Mouse (Mus musculus) CH12.LX (cell line): ENCODE data around the gene Rex1bd. TPM values are rescaled to one million over a fixed set of nuclear protein-coding genes. Genes with fewer than 3 reads are reported as not detected.

Experiments
- DNase-seq: peaks from one replicate; pipeline ENCODE4 v3.0.0-alpha.2; 2013; ENCODE audit errors: extremely low read depth
- H3K27ac ChIP-seq: 2 replicates; pipeline ENCODE4 v1.5.1; 2012; ENCODE audit warnings: low read depth, mild to moderate bottlenecking, control low read depth, moderate library complexity; ENCODE audit not compliant: insufficient read depth
- H3K27me3 ChIP-seq: replicated peaks from 2 replicates; pipeline ENCODE3; 2012; ENCODE audit warnings: inconsistent platforms
- H3K36me3 ChIP-seq, 2 experiments: replicated peaks in 1 of 2; 2 replicates each; pipeline versions ENCODE3 to v1.6.1; 2012; ENCODE audit warnings: inconsistent platforms in 1 of 2, low read length in 1 of 2, mild to moderate bottlenecking in 1 of 2, mixed read lengths in 1 of 2, moderate library complexity in 1 of 2; ENCODE audit not compliant: control insufficient read depth in 1 of 2, insufficient read depth in 1 of 2
- H3K4me1 ChIP-seq, 2 experiments: 2 replicates each; pipeline ENCODE4 v1.6.1; 2012; ENCODE audit warnings: inconsistent platforms in 1 of 2, moderate library complexity in 1 of 2; ENCODE audit not compliant: insufficient read depth in 2 of 2, control insufficient read depth in 1 of 2
- H3K4me2 ChIP-seq: 2 replicates; pipeline ENCODE4 v1.6.1; 2012; ENCODE audit warnings: low read depth, mild to moderate bottlenecking, control low read depth; ENCODE audit not compliant: poor library complexity, insufficient read depth, severe bottlenecking
- H3K4me3 ChIP-seq, 3 experiments: fragments of 150-350 bp in 1 of 3; sonication (generic) in 1 of 3; replicated peaks in 1 of 3; 2 replicates each; pipeline versions ENCODE3 to v1.5.1; 2011 to 2012; ENCODE audit warnings: low read depth in 2 of 3, low read length in 2 of 3, mild to moderate bottlenecking in 2 of 3, moderate library complexity in 2 of 3, control low read depth in 1 of 3, improper control_type of control experiment in 1 of 3, inconsistent platforms in 1 of 3, mixed read lengths in 1 of 3; ENCODE audit not compliant: poor library complexity in 1 of 3
- H3K79me2 ChIP-seq: replicated peaks from 2 replicates; pipeline ENCODE4 v1.6.1; 2012; ENCODE audit warnings: mild to moderate bottlenecking, moderate library complexity; ENCODE audit not compliant: control insufficient read depth, poor library complexity, insufficient read depth, severe bottlenecking; ENCODE audit errors: extremely low read depth
- H3K9ac ChIP-seq: 2 replicates; pipeline ENCODE4 v1.6.1; 2012; ENCODE audit warnings: low read depth, mild to moderate bottlenecking, control low read depth, moderate library complexity; ENCODE audit not compliant: insufficient read depth
- H3K9me3 ChIP-seq: replicated peaks from 2 replicates; pipeline ENCODE3; 2012; ENCODE audit warnings: low read length, inconsistent platforms, mixed read lengths
- CHD1 ChIP-seq: IDR thresholded peaks from 2 replicates; pipeline ENCODE4 v1.6.1; 2012; ENCODE audit warnings: low read depth, low read length, improper control_type of control experiment, inconsistent platforms
- EP300 ChIP-seq: IDR thresholded peaks from 2 replicates; pipeline ENCODE4 v1.6.1; 2011; ENCODE audit warnings: low read length, improper control_type of control experiment
- GABPA ChIP-seq: IDR thresholded peaks from 2 replicates; pipeline ENCODE4 v1.6.1; 2012; ENCODE audit warnings: low read depth, low read length, improper control_type of control experiment, inconsistent platforms; ENCODE audit not compliant: insufficient replicate concordance
- IRF4 ChIP-seq: IDR thresholded peaks from 2 replicates; pipeline ENCODE4 v1.6.1; 2014; ENCODE audit warnings: low read depth, mild to moderate bottlenecking, inconsistent platforms, low read length, improper control_type of control experiment
- JUN ChIP-seq: IDR thresholded peaks from 2 replicates; pipeline ENCODE4 v1.6.1; 2011; ENCODE audit warnings: low read depth, mild to moderate bottlenecking, low read length, improper control_type of control experiment, moderate library complexity; ENCODE audit not compliant: insufficient read depth
- KAT2A ChIP-seq: IDR thresholded peaks from 2 replicates; pipeline ENCODE4 v1.6.1; 2012; ENCODE audit warnings: low read length, improper control_type of control experiment, inconsistent platforms; ENCODE audit not compliant: insufficient replicate concordance
- MAX ChIP-seq: IDR thresholded peaks from 2 replicates; pipeline ENCODE4 v1.6.1; 2011; ENCODE audit warnings: low read length, improper control_type of control experiment
- MAZ ChIP-seq: IDR thresholded peaks from 2 replicates; pipeline ENCODE4 v1.6.1; 2012; ENCODE audit warnings: low read depth, mild to moderate bottlenecking, inconsistent platforms, low read length, improper control_type of control experiment, moderate library complexity
- MEF2A ChIP-seq: IDR thresholded peaks from 2 replicates; pipeline ENCODE4 v1.6.1; 2014; ENCODE audit warnings: low read depth, mild to moderate bottlenecking, inconsistent platforms, low read length, improper control_type of control experiment, borderline replicate concordance
- MXI1 ChIP-seq: IDR thresholded peaks from 2 replicates; pipeline ENCODE4 v1.6.1; 2011; ENCODE audit warnings: mild to moderate bottlenecking, low read depth, low read length, improper control_type of control experiment
- NELFE ChIP-seq: IDR thresholded peaks from 2 replicates; pipeline ENCODE4 v1.6.1; 2011; ENCODE audit warnings: low read depth, low read length, improper control_type of control experiment
- POLR2A ChIP-seq: IDR thresholded peaks from 2 replicates; pipeline ENCODE4 v1.6.1; 2011; ENCODE audit warnings: low read depth, mild to moderate bottlenecking, improper control_type of control experiment, low read length
- RCOR1 ChIP-seq: conservative IDR thresholded peaks from 2 replicates; pipeline ENCODE4 v1.6.1; 2012; ENCODE audit warnings: low read depth, mild to moderate bottlenecking, inconsistent platforms, low read length, improper control_type of control experiment
- SIN3A ChIP-seq: IDR thresholded peaks from 2 replicates; pipeline ENCODE4 v1.6.1; 2012; ENCODE audit warnings: low read length, improper control_type of control experiment, inconsistent platforms
- SMC3 ChIP-seq: IDR thresholded peaks from 2 replicates; pipeline ENCODE4 v1.6.1; 2011; ENCODE audit warnings: low read depth, low read length, improper control_type of control experiment
- TBP ChIP-seq: conservative IDR thresholded peaks from 2 replicates; pipeline ENCODE4 v1.6.1; 2011; ENCODE audit warnings: low read depth, low read length, improper control_type of control experiment
- ZC3H11A ChIP-seq: IDR thresholded peaks from 2 replicates; pipeline ENCODE4 v1.6.1; 2012; ENCODE audit warnings: low read depth, mild to moderate bottlenecking, inconsistent platforms, low read length, improper control_type of control experiment
- ZKSCAN1 ChIP-seq: IDR thresholded peaks from 2 replicates; pipeline ENCODE4 v1.6.1; 2012; ENCODE audit warnings: low read depth, inconsistent platforms, low read length, improper control_type of control experiment, borderline replicate concordance
- ZMIZ1 ChIP-seq: IDR thresholded peaks from 2 replicates; pipeline ENCODE4 v1.6.1; 2012; ENCODE audit warnings: low read depth, mild to moderate bottlenecking, inconsistent platforms, low read length, improper control_type of control experiment
- ZNF384 ChIP-seq: IDR thresholded peaks from 2 replicates; pipeline ENCODE4 v1.6.1; 2012; ENCODE audit warnings: low read depth, low read length, improper control_type of control experiment, inconsistent platforms
- dilution Hi-C: fragments of 300-500 bp; cut with MboI; formaldehyde crosslinking; loops from 2 replicates; pipeline ENCODE4 v1.14.3; 2020; ENCODE audit warnings: low sequenced_read_pairs; ENCODE audit not compliant: extremely low pct_unique_long_range_greater_than_20kb, extremely low pct_ligation_motif_present
- in situ Hi-C: fragments of 300-500 bp; cut with MboI; formaldehyde crosslinking; loops from 3 replicates; pipeline ENCODE4 v1.14.3; 2019; ENCODE audit warnings: low sequenced_read_pairs, low pct_ligation_motif_present, low pct_unique_long_range_greater_than_20kb, mixed read lengths
- polyA plus RNA-seq: library from polyadenylated mRNA; unstranded; fragments of >175 nt; gene quantifications from 2 replicates; pipeline ENCODE4 v1.2.1, GENCODE M21; 2012; ENCODE audit warnings: low read depth; ENCODE audit not compliant: insufficient read length
- total RNA-seq, 2 experiments: library from RNA; depleted of rRNA; stranded (reverse); fragments of 300-350 nt in 1 of 2; fragments of >200 nt in 1 of 2; gene quantifications; 2 replicates each; pipeline ENCODE4 v1.2.3; 2012 to 2014

The Rex1bd gene
- total and polyA plus RNA-seq, 3 experiments: 38.4 to 90.0 (median 47.8) TPM

- Histone ChIP-seq H3K9ac (no peak overlapping the region), H3K4me3 (no peak overlapping the region), H3K36me3 (no peaks in the 10 kb centered on the region), H3K79me2 (no peaks in the 10 kb centered on the region), H3K27ac (no peak overlapping the region), H3K9me3 (no peaks in the 10 kb centered on the region), H3K27me3 (peaks cover 89% of the 10 kb centered on the region), H3K4me1 (peaks cover 0 to 22% of the 10 kb centered on the region in 2 experiments; a peak in 2 of 4 replicates), H3K4me2 (no peak overlapping the region)
- in situ Hi-C loops: no loop called here
- no peak for DNase-seq
- dilution Hi-C loops: no loop called here
- no peak for TF ChIP-seq IRF4
Observed at GRCm38 (mm10) chr8:70495001-70495770, 11.4 kb downstream of the Rex1bd start.

- TF ChIP-seq MEF2A: no peak
- TF ChIP-seq MAZ: no peak
- TF ChIP-seq TBP: no peak
- no peak for TF ChIP-seq SMC3
- TF ChIP-seq NELFE: no peak
- no peak for TF ChIP-seq JUN
- TF ChIP-seq ZC3H11A: no peak
- TF ChIP-seq KAT2A: no peak
- no peak for TF ChIP-seq MAX
- no peak for TF ChIP-seq EP300
- no peak for TF ChIP-seq ZNF384
- no peak for TF ChIP-seq MXI1
- TF ChIP-seq GABPA: no peak
- no peak for TF ChIP-seq POLR2A
- TF ChIP-seq SIN3A: no peak
- TF ChIP-seq CHD1: no peak
- no peak for TF ChIP-seq ZKSCAN1
- TF ChIP-seq ZMIZ1: no peak
- no peak for TF ChIP-seq RCOR1
- TF ChIP-seq, all 38 proteins: peak for 0
- no peak for DNase-seq
- Histone ChIP-seq H3K4me2 (no peak overlapping the region), H3K9me3 (no peaks in the 10 kb centered on the region), H3K27ac (no peak overlapping the region), H3K36me3 (no peaks in the 10 kb centered on the region), H3K27me3 (peaks cover 94% of the 10 kb centered on the region), H3K4me1 (peaks cover 2 to 17% of the 10 kb centered on the region in 2 experiments; a peak in 3 of 4 replicates), H3K9ac (no peak overlapping the region), H3K79me2 (no peaks in the 10 kb centered on the region), H3K4me3 (no peak overlapping the region)
- dilution Hi-C loops (no loop called here), in situ Hi-C loops (no loop called here)
Observed at GRCm38 (mm10) chr8:70494416-70494945, 12.1 kb downstream of the Rex1bd start.
